Mouse (Mus musculus) heart, adult 8-10 months (tissue): ENCODE data around the gene Zfp105. TPM values are rescaled to one million over a fixed set of nuclear protein-coding genes. Genes with fewer than 3 reads are reported as not detected.

ENCODE experiments used
- DNase-seq: peaks from one replicate; pipeline ENCODE4 v3.0.0; 2022; ENCODE audit warnings: low spot score
- total RNA-seq, 4 experiments: library from RNA; stranded (reverse); gene quantifications; 2 replicates each; pipeline ENCODE4 v1.2.4; 2022

Zfp105 gene
- total RNA-seq = 1 to 10 TPM; 1.0 to 2.3 (median 1.5) TPM

- DNase-seq = peak; percentile 52
Observed at GRCm38 (mm10) chr9:122922936-122923381, at the start of gene Zfp105. Zfp105 (plus strand) TSS chr9:122923072.

- DNase-seq = no peak
Observed at GRCm38 (mm10) chr9:122874653-122875052, 48.2 kb upstream of the Zfp105 start.

GRCm38 (mm10) chr9:122875145-122875544, 47.7 kb upstream of the Zfp105 start:
- DNase-seq = no peak

GRCm38 (mm10) chr9:122885385-122885784, 37.5 kb upstream of the Zfp105 start, which contains the start of gene Zkscan7:
Zkscan7 (plus strand) TSS chr9:122885685.
- no peak for DNase-seq

- peak; percentile 49 for DNase-seq
Observed at GRCm38 (mm10) chr9:122886372-122887179, 36.3 kb upstream of the Zfp105 start.

- DNase-seq = no peak
Observed at GRCm38 (mm10) chr9:122901047-122901446, 21.8 kb upstream of the Zfp105 start.

GRCm38 (mm10) chr9:122902717-122903535, 19.9 kb upstream of the Zfp105 start:
- DNase-seq = peak; percentile 7

GRCm38 (mm10) chr9:122922436-122922835, 436 bp upstream of the Zfp105 start:
- no peak for DNase-seq

GRCm38 (mm10) chr9:122928915-122929314, 6.0 kb downstream of the Zfp105 start:
- DNase-seq = no peak

- DNase-seq = peak; percentile 90
Observed at GRCm38 (mm10) chr9:122950643-122951475, 28.0 kb downstream of the Zfp105 start, which contains the start of the genes 1110059G10Rik and Kif15. 1110059G10Rik (minus strand) TSS chr9:122951000. Kif15 (plus strand) TSS chr9:122951046.

Other genes starting within 250 kb of the Zfp105 start
- gene Topaz1, start 175.7 kb upstream of the Zfp105 start, total RNA-seq = not detected
- 10 to 100 TPM; 45.2 to 50.8 (median 46.9) TPM for gene Tcaim, start 117.5 kb upstream of the Zfp105 start, total RNA-seq
- not detected for gene Gm35549, start 79.0 kb upstream of the Zfp105 start, total RNA-seq
- gene Zfp445, start 57.1 kb upstream of the Zfp105 start, total RNA-seq = 10 to 100 TPM; 66.2 to 94.7 (median 75.8) TPM
- 1 to 10 TPM; 4.1 to 7.8 (median 6.6) TPM for gene Zkscan7, start 37.4 kb upstream of the Zfp105 start, total RNA-seq
- gene 1110059G10Rik, start 27.9 kb downstream of the Zfp105 start, total RNA-seq = 10 to 100 TPM; 13.0 to 20.4 (median 16.6) TPM
- gene Kif15, start 28.0 kb downstream of the Zfp105 start, total RNA-seq = under 1 TPM in 3 of 4 experiments, not detected in 1; 0.09 to 0.40 (median 0.24) TPM
- 10 to 100 TPM; 11.0 to 14.5 (median 13.6) TPM for gene Tmem42, start 98.3 kb downstream of the Zfp105 start, total RNA-seq
- gene Tgm4, start 111.7 kb downstream of the Zfp105 start, total RNA-seq = not detected
- 10 to 100 TPM; 39.8 to 46.0 (median 43.6) TPM for gene Zdhhc3, start 190.1 kb downstream of the Zfp105 start, total RNA-seq
- gene Exosc7, start 190.1 kb downstream of the Zfp105 start, total RNA-seq = 10 to 100 TPM; 25.0 to 27.2 (median 27.0) TPM
- 10 to 100 TPM; 37.7 to 48.5 (median 38.6) TPM for gene Clec3b, start 227.9 kb downstream of the Zfp105 start, total RNA-seq